Mouse (Mus musculus) T-helper 1 cell (primary cell): Measurements from ENCODE around the gene Gipc2.

Source experiments
- in situ Hi-C: fragments of 300-600 bp; cut with MboI, MseI; formaldehyde crosslinking; loops from one replicate; pipeline ENCODE4 v1.15.1; 2025; ENCODE audit warnings: high pct_unique_total_duplicates

Gipc2 gene

DNA sequence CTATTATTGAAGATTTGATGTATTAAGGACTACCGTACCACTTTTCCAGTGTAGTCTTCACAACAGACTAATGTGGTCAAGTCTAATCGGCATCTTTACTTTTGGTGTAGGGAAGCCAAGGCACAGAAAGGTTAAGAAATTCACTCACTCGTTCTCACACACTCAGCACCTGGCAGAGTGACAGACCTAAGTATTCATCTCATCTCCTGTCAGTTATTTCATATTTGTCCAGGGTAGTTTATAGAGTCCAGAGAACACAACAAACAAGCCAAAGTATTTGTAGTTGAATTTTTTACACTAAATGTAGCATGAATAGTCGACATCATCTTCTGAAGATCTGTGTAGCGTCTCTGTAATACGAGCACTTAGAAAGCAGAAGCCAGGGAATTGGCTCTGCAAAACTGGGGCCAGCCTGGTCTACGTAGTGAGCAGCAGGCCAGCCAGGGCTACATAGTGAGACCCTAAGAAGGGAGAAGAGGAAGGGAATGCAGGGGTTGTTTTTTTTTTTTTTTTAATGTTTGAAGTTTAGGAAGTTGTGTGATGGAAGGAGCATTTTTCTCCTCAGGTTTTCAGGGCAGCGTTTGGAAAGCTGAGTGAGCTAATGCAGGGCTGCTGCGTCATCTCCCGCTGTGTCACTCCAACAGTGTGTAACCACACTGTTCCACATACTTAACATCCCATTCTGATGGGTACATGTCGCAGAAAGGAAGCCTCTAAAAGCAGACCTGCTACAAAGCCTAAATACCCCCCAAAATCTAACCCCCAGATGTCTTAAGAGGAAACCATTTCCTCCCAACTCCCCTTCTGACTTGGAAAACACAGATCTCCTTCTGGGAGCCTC, 44.6 kb downstream of the Gipc2 start:
- in situ Hi-C loops, result loop anchor here (25.0 kb wide), 1 partner anchor 591 kb away; the partner anchor contains the start of gene Pigk

DNA sequence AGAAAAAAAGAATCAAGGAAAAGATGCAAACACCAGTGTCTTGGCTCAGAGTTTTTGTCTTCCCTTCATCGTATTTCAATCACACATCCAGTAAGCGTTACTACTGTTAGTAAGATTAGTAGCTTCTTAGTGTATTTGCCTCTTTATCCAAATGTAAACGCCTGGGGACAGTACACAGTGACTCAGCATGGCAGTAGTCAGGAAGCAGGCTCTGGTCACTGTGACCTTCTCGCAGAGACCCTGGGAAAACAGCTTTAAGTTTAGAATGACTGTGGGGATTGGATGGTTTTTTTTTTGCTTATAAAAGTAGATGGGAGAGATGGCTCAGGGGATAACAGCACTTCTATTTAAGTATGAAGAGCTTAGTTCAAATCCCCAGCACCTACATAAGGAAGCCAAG, 46.0 kb downstream of the Gipc2 start:
- in situ Hi-C loops, result loop anchor here (10.0 to 25.0 kb wide), 2 partner anchors 135 to 592 kb away; partner anchors contain the start of gene Pigk

DNA sequence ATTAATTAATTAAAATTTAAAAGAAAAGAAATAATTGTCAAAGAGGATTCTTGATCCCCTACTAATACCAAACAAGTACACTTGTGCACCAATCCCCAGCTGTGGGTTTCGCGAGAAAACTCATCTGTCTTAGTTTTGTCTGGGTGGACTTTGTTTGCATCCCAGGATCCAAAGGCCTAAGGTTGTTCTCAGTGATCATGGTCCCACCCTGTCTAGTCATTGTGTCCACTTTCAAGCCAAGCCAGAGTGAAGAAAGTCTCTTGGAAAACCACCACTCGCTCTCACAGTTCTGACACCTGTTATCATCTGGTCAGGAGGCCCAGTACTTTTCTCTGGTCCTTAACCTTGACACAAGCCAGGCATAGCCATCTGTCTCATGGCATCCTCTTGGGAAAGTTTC, 48.1 kb downstream of the Gipc2 start:
- in situ Hi-C loops, result loop anchor here (10.0 to 25.0 kb wide), 2 partner anchors 137 to 594 kb away; partner anchors contain the start of gene Pigk

DNA sequence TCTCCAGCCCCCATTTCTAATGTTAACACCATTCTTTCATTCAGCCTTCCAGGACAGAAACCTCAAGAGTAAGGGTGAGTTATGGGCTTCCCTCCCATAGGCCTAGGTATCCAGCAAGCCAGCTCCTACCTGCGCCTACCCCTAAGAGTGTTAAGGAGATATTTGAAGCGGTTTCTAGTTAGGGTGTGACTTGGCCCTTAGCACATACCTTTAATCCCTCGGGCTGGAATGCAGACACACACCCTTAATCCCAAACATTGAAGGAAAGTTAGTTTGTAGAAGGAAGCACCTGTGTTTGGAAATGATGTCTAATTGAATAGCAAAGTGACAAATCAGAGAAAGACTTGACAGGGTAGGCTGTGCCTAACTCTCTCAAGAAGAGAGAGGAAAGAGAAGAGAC, 49.9 kb downstream of the Gipc2 start:
- in situ Hi-C loops, result loop anchor here (10.0 to 25.0 kb wide), 2 partner anchors 139 to 596 kb away; partner anchors contain the start of gene Pigk

DNA sequence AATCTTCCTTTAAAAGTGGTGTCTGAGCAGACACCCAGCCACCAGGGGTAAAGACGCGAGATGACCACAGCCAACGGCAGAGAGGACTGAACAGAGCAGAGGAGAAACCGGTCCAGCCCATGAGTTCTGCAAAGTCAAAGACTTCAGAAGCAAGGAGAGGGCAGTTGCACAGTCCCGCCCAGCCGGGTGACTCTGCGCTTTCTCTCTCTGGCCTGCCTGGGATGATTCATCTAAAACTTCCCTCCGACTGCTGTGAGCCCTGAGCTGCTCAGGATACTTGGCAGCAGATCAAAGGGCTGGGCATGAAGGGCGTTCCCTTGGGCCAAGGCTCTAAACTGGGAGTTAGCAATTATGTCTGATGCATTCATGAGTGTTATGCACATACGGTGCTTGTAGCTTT, 51.2 kb downstream of the Gipc2 start:
- in situ Hi-C loops, result loop anchor here (5.0 to 25.0 kb wide), 4 partner anchors 63 to 598 kb away; partner anchors contain the start of gene Pigk

DNA sequence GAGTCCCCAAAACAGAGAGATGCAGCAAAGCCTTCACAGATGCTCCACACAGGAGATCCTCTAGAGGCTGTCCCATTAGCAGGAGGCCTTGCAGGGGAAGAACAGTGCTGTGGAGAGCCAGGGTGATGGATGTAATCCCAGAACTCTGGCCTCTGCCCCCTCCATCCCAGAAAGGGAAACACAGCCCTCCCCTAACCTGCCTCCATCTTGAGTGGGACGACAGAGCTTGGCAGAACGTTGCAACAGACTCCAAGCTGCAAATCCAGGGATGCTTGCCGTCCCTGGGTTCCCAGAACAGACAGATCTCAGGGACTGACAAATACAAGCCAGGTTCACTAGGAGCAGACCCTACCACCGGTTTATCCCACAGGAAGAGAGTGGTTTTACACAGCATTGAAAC, 51.8 kb downstream of the Gipc2 start:
- in situ Hi-C loops, result loop anchor here (5.0 to 25.0 kb wide), 4 partner anchors 63 to 598 kb away; partner anchors contain the start of gene Pigk

DNA sequence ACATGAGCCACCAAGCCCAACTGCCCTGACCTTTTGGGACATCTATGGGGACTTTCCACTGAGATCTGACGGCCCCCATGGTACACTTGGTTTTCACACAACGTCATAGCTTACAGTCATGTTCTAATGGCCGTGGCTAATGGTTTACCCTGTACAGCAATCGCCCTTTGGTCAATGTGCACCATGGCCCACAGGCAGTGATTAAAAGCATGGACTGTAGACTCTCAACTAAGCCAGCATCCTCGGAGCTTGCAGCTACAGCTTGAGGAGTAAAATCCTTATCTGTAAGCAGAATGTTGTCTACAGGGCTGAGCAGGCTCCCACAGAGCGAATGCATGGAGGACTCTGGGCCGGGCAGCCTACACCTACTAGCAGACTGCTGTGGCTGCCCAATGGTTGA, 52.5 kb downstream of the Gipc2 start:
- in situ Hi-C loops, result loop anchor here (5.0 to 25.0 kb wide), 4 partner anchors 64 to 599 kb away; partner anchors contain the start of gene Pigk

DNA sequence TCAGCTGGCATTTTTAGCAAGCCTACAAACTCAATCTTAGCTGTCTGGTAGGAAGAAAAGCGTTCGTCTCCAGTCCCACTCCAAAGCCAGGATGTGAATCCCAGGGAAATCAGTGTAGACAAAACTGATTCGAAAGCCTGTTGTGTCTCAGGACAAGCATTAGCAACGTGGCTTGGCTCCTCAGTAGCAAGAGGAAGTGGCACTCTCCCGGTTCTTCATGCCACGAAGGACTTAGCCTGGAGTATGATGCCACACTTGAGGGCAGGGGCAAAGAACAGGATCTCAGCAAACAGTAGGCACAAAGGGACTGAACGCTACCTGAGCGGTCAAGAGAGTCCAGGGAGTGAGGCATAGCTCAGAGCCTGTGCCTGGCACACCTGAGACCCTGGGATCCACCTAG, 53.4 kb downstream of the Gipc2 start:
- in situ Hi-C loops, result loop anchor here (5.0 to 25.0 kb wide), 4 partner anchors 65 to 600 kb away; partner anchors contain the start of gene Pigk

DNA sequence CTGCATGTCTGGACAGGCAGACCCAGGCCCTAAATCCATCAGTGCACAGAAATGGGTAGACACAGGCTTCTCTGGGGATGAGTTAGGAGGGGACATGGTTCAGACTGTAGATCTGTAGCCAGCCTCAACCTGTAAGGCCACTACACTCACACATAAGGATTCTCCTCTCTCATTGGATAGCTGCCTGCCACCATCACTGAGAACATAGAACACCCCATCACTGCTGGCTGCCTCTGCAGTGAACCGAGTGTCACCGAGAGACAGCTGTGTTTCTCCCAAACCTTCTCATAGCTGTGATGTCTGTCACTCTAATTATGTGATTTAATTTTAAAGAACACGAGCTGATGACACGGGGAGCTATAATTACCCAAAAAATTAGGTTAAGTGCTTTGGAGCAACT, 54.5 kb downstream of the Gipc2 start:
- in situ Hi-C loops, result loop anchor here (5.0 to 25.0 kb wide), 4 partner anchors 66 to 601 kb away; partner anchors contain the start of gene Pigk

DNA sequence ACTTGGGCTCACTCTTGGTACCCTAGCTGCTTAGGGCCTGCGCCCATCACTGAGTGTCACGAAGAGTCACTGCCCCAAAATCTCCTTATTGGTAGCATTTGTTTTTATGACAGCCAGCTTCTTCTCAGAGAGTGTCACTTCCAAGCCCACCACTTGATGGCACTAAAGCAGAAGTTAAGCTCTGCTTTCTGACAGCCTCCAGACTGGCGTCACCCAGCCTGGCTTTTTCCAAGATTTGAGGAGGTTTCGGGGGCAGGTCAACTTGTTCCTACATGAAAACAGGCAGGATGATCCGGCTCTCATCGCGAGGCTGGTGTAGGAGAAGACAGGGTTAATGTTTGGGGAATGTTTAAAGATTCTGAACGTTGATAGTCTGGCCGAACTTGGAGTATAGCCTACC, 54.9 kb downstream of the Gipc2 start:
- in situ Hi-C loops, result loop anchor here (5.0 to 25.0 kb wide), 4 partner anchors 66 to 601 kb away; partner anchors contain the start of gene Pigk

DNA sequence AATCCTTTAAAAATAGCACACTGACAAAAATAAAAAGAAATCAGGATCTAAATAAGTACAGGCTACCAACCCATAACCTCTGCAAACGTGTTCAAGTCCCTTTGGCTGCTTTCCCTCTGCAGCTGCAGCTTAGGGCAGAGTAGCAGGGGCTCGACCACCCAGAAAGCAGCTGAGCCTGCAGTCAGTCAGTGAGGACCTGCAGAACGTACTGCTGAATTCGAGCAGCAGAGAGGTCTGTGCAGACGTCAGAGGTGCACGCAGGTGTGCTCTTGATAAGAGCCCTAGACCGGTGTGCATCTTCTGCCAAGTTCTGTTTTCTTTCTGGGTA, 56.8 kb downstream of the Gipc2 start:
- in situ Hi-C loops, result loop anchor here (25.0 kb wide), 1 partner anchor 603 kb away; the partner anchor contains the start of gene Pigk

DNA sequence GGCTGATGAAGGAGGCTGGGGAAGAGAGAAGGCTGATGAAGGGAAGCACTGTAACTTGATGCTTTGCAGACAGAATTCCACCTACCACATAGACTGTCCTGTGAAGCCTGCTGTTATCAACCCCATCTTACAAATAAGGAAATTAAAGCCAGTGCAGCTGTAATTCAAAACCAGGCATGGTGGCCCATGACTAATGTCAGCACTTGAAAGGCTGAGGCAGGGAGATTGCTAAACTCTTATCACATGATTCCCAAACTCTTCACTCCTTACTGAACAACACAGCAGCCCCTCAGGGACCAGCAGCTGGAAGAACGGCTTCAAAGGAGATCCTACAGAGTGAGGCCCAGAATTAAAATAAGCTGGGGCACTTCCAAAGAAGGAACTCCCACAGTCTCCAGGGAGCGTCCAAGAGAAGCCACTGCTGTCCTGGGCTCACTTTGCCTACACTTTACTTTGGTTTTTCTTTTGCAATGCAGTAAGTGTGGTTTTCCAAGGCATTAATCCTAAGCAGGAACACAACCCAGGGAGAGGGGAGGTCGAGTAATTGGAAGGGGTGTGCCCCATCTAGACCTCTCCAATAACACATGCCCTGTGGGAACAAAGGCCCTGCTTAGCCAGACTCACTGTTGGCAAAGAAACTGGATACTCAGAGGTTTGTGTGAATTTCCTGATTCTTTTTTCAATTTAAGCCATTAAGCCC, 57.3 kb downstream of the Gipc2 start:
- in situ Hi-C loops, result loop anchor here (25.0 kb wide), 1 partner anchor 604 kb away; the partner anchor contains the start of gene Pigk

DNA sequence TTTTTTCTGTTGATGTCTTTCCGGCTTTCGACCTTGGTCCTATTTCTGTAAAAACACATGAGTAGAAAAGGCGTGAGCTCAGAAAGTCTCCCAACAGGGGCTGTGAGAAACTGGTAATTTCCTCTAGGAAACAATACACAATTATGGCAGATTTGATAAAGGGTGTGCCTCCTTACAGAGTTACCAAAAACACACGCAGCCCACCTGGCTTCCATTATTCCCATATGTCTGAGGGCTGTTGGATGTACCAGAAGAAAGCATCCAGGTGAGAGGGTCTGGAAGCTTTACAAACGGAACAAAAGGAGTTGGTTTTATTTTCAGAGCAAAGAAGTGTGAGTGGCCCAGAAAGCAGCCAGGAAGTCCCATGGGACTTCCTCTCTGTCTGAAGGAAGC, 58.0 kb downstream of the Gipc2 start:
- in situ Hi-C loops, result loop anchor here (25.0 kb wide), 1 partner anchor 604 kb away; the partner anchor contains the start of gene Pigk

DNA sequence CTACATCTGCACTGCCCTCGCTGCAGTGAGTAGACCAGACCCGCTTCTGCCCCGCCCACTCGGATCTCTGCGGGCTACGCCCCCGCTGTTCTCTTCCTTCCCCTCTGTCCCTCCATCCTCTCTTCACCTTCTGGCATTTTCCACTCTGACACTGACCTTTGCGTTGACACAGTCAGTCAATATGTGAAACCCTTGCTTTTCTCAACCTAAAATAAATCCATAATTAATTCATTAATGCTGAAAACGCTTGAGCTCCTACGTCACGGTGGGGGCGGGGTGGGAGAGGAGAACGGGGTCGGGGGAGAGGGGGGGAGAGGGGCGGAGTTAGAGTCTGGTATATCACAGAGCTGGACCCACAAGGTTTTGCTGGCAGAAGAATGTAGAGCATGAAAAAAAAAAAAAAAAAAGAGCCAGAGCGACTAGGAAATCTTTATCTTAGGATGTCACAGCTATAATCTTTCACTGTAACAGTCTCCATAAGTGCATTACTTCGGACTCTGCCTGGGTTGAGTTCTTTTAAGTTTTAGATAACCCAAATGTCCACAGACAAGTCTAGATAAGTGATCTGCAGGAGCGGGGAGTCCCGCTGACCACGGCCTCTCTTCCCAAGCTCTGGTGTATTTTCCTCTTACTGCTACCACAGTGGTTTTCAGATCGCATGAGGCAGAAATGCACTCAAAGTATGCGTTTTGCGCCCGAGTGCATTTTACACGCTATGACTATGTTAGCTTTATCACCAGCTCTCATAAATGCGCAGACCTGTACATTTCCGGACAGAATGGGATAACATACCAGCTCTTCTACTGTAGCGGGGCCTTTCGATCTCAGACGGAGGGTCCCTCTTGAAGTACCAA, 58.7 kb downstream of the Gipc2 start:
- in situ Hi-C loops, result loop anchor here (25.0 kb wide), 1 partner anchor 605 kb away; the partner anchor contains the start of gene Pigk

DNA sequence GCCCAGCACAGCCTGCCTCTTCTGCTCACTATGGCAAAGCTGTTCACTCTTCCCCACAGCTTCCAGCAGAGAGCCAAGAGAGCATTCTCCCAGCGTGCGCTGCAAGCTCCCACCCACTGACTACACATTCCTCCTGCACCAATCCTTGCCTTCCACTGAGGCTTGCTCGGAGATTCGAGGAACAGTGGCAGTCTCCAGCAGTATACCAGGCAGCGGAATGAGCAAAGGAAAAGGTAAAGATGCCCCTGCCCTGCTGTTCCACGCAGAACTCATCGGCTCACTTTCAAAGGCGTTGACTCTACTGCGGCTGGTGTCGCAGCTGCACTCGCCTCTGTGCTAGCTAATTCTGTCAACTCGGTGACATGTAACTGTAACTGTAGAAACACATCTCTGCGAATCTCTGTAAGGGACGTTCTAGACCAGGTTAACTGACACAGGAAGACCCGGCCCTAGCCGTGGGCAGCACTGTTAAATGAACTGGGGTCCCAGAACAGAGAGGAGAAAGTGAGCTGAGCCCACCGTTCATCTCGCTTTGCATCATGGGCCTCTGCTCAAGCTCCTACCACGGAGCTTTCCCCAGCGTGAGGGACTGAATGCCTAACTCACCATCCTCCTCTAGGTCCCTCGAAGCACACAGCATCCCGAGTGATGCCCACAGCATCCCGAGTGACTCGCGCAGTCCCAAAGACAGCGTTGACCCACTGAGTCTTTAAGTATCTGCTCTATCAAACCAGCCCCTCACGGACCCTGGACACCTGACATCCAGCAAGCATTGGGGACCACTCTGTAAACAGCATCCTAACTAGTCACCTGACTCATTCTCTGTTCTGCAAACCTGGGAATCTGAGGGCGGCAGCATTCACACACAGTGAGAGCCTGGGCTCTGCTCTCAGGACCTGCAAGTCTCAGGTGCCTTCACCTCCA, 59.5 kb downstream of the Gipc2 start:
- in situ Hi-C loops, result loop anchor here (25.0 kb wide), 1 partner anchor 606 kb away; the partner anchor contains the start of gene Pigk

DNA sequence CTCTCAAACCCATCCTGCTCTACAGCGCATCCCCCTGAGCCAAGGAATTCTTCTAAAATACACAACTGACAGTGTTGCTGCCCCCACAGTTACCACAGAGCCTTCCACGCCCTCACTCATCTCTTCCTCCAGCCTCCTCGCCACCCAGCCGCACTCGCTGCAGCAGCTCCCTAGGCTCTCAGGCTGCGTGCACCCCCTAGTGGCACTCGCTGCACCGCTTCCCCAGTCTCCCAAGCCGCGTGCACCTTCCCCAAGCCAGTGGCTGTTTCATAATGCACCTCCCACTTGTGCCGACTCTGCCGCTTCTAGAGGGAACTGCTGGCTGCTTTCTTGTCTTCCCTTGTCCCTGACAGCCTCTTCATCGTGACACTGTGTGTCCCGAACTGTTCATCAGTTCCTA, 60.7 kb downstream of the Gipc2 start:
- in situ Hi-C loops, result loop anchor here (25.0 kb wide), 1 partner anchor 607 kb away; the partner anchor contains the start of gene Pigk

DNA sequence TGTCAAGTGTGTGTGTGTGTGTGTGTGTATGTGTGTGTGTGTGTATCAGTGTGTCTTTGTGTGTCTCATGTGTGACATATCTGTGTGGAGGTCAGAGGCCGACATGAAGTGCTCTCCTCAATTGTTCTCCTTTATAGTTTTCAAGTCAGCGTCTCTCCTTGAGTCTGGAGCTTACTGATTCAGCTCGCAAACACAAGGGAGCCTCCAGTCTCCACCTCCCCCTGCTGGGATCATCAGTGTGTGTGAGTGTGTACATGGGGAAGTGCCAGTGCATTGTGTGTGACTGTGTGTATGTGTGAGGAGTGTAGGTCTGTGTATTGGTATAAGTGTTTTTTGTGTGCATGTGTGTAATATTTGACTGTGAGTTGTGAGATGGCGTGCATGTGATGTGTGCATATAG, 62.6 kb downstream of the Gipc2 start:
- in situ Hi-C loops, result loop anchor here (25.0 kb wide), 1 partner anchor 609 kb away; the partner anchor contains the start of gene Pigk

DNA sequence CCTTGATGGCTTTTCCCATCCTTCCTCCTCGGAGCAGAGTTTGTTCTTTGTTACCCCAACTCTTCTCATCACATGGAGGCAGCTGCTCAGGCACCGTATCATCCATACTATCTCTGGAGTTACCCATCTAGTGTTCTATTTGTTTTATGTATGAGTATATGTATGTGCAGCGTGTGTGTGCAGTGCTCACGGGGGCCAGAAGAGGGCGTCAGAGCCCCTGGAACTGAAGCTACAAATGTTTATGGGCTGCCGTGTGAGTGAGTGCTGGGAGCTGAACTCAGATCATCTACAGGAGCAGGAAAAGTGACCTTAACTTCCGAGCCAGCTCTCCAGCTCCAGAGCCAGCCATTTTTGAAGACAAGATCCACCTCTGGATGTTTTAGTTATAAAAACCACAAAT, 64.6 kb downstream of the Gipc2 start:
- in situ Hi-C loops, result loop anchor here (25.0 kb wide), 1 partner anchor 611 kb away; the partner anchor contains the start of gene Pigk

DNA sequence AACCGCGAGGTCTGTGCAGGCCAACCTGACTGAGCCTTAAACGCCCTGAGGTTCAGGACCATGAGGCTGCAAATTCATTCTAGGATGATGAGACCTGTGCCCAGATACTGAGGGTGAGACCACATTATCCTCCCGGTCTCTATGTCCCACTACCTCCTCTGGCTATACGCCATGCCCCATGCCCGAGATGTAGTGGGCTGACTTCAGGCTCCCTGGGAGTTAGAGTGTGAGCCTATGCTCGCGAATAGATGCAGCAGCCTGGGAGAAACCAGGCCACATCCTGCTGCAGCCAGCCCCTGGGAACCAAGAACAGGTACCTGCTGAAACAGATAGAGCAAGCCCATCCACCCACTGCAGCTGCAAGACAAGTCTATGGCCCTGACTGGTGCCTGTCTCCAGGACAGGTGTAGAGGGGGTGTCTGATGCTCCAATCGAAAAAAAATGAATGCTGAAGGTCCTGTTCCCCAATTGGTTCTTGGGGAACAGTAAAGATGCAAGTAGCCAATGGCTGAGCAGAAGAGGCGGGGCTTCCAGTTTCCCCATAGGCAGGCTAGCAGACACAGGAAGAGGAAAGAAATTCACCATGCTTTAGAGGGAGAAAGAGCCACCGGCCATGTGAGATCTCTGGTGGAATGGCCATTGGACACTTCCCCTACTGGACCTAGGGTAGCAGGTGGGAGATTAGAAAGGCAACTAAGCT, 65.8 kb downstream of the Gipc2 start:
- in situ Hi-C loops, result loop anchor here (25.0 kb wide), 1 partner anchor 612 kb away; the partner anchor contains the start of gene Pigk
